Comparison of ENCODE assay signal across 8 mouse cellular contexts in the genomic region with DNA sequence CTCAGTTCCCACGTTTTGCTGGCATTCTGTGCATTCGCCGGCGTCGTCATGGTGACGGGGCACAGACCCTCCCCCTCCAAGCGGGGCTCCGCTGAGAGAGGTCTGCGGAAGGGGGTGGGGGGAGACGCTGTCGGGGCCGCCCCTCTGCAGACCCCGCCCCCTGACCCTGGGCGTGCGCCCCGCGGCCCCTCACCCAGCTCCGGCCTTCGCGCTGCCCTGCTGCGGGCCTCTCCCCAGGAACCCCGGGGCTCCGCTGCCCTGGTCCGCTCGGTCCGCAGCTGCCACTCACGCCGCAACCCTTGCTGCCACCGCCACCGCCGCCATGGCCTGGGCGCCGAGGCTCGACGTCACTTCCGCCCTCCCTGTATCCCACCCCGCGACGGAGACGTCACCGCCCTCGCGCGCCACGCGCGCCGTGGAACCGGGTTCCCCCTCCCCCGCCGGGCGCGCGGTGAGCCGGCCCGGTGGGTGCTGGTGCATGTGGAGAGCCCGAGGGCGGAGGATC. TPM values are rescaled to one million over a fixed set of nuclear protein-coding genes. Genes with fewer than 3 reads are reported as not detected.
DNase-seq lines count a peak whose midpoint lies in the region; ATAC-seq lines count a peak whose summit lies in the region.

Ring1 (minus strand) TSS at position 364 of the 505 bp plus-strand sequence.

- WGBS in hindbrain, embryonic 13.5 days: under 1% methylated on average over 43 of the region's 58 CpGs

- peak within 1 kb of the TSS; percentile 99 for H3K4me2 ChIP-seq in hindbrain, embryonic 13.5 days

- H3K9ac ChIP-seq in hindbrain, embryonic 13.5 days: peak within 1 kb of the TSS; percentile 99

- H3K9me3 ChIP-seq in hindbrain, embryonic 13.5 days: no peaks in the 10 kb centered on the region

- DNase-seq in NIH3T3 (ENCODE audit: low read depth): peak; percentile 87
- peak; percentile 88 to 92 for DNase-seq in cerebellum, postnatal 14 days
- peak; percentile 78 to 84 for DNase-seq in frontal cortex, postnatal 25 days (ENCODE audit: low spot score in 2 of 2)
- peak; percentile 81 for DNase-seq in left cerebral cortex, adult 11 months (ENCODE audit: low spot score)
- DNase-seq in lung, postnatal 4 days: peak; percentile 89 to 91
- peak; percentile 86 to 90 for DNase-seq in right cerebral cortex, adult 2 months (ENCODE audit: low spot score in 2 of 2)
- peak; percentile 90 for DNase-seq in urinary bladder, postnatal 25 days (ENCODE audit: low spot score)

- H3K27ac ChIP-seq in hindbrain, embryonic 13.5 days: peak within 1 kb of the TSS; percentile 99

- H3K4me3 ChIP-seq in hindbrain, embryonic 13.5 days: peak within 1 kb of the TSS; percentile 83

- H3K36me3 ChIP-seq in hindbrain, embryonic 13.5 days: peaks cover 46% of the 10 kb centered on the region

- ATAC-seq in hindbrain, embryonic 13.5 days (ENCODE audit: low FRiP score): peak; percentile 76

- peaks cover 63% of the 10 kb centered on the region for H3K4me1 ChIP-seq in hindbrain, embryonic 13.5 days (replicated peaks)

- H3K27me3 ChIP-seq in hindbrain, embryonic 13.5 days: no peaks in the 10 kb centered on the region

RNA-seq across cellular contexts. Expression of gene Ring1, which starts in this region (rescaled TPM):
- polyA plus RNA-seq in hindbrain, embryonic 13.5 days (2015; fragmentation: Nextera tagmentation; extraction: Ambion mirVana): 19.2 and 21.5 TPM in 2 replicates

Comparison
In these comparisons a context has a peak if more than half of its experiments do, and no peak if none do; other contexts are left out.
1. Peak in every context shown above with its lines: DNase-seq, ATAC-seq, H3K4me3 ChIP-seq and H3K27ac ChIP-seq.